Mouse (Mus musculus) testis, adult 2 months (tissue): ENCODE measurements at regions not wholly inside any gene's neighbourhood (a gene's known extent, or its start where the extent isn't known, plus 50 kb on each side); places are given as distances from the start of the nearest gene placed in this dataset.

ENCODE experiments used
- CTCF ChIP-seq: fragments of 200-500 bp; IDR thresholded peaks from 2 replicates; pipeline ENCODE4 v1.5.1; 2012; ENCODE audit warnings: low read depth, mild to moderate bottlenecking, inconsistent platforms, low read length, moderate library complexity; ENCODE audit not compliant: control insufficient read depth, insufficient read depth, insufficient replicate concordance
- POLR2A ChIP-seq: fragments of 200-500 bp; IDR thresholded peaks from 2 replicates; pipeline ENCODE4 v1.6.1; 2012; ENCODE audit warnings: low read depth, mild to moderate bottlenecking, inconsistent platforms, low read length, moderate library complexity; ENCODE audit not compliant: control insufficient read depth

DNA sequence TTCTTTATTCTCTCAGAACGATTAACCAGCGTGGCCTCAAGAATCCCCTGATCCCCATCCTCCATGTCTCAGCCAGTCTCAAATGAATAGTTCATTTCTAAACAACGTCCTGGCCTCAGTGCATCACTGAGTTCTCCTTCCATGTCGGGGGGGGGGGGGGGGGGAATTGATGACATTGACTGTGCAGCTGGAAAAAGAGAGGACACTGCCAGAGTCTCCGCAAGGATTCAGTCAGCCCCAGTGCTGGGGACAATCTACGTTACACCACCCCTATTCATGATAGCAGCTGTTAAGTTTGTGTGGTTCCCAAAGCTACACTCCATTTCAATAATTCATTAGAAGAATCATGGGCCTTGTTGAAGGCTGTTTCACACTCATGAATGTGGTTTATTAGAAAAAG, 108.9 kb downstream of the Erv3 start:
- TF ChIP-seq CTCF (no peak), POLR2A (no peak)
